Mouse (Mus musculus) liver, embryonic 14.5 days (tissue): ENCODE data around the gene Adam22. TPM values are rescaled to one million over a fixed set of nuclear protein-coding genes. Genes with fewer than 3 reads are reported as not detected.

ENCODE experiments used
- ATAC-seq: fragments of 200-750 bp; cut with Nextera tagmentation; 2 replicates; pipeline ENCODE4 v1.8.0; 2017; ENCODE audit warnings: moderate number of reproducible peaks, mild to moderate bottlenecking, moderate library complexity; ENCODE audit not compliant: insufficient read depth
- DNase-seq, 3 experiments: peaks; one replicate each; pipeline ENCODE4 v3.0.0-alpha.2; 2012 to 2013; ENCODE audit warnings: low read depth in 3 of 3, low spot score in 3 of 3
- H3K27ac ChIP-seq: fragments of 300-500 bp; sonication (generic); 2 replicates; pipeline ENCODE4 v1.5.1; 2014; ENCODE audit warnings: moderate library complexity, mild to moderate bottlenecking, control low read depth, inconsistent platforms
- H3K27me3 ChIP-seq: fragments of 300-500 bp; sonication (generic); 2 replicates; pipeline ENCODE4 v1.6.1; 2014; ENCODE audit warnings: mild to moderate bottlenecking, low read length, moderate library complexity; ENCODE audit not compliant: control insufficient read depth, insufficient read depth
- H3K36me3 ChIP-seq: fragments of 300-500 bp; sonication (generic); replicated peaks from 2 replicates; pipeline ENCODE4 v1.6.1; 2014; ENCODE audit warnings: low read depth; ENCODE audit not compliant: control insufficient read depth, insufficient read depth
- H3K4me1 ChIP-seq, 2 experiments: fragments of 200-500 bp in 1 of 2; fragments of 300-500 bp in 1 of 2; sonication (generic) in 1 of 2; replicated peaks; 2 replicates each; pipeline ENCODE4 v1.6.1; 2012 to 2014; ENCODE audit warnings: antibody characterized with exemption in 1 of 2, inconsistent platforms in 1 of 2, low read length in 1 of 2; ENCODE audit not compliant: control insufficient read depth in 2 of 2, insufficient read depth in 2 of 2
- H3K4me2 ChIP-seq: fragments of 300-500 bp; sonication (generic); 2 replicates; pipeline ENCODE4 v1.6.1; 2014; ENCODE audit warnings: low read depth, mild to moderate bottlenecking, control low read depth, moderate library complexity
- H3K4me3 ChIP-seq, 2 experiments: fragments of 200-500 bp in 1 of 2; fragments of 300-500 bp in 1 of 2; sonication (generic) in 1 of 2; 2 replicates each; pipeline ENCODE4 v1.5.1; 2012 to 2014; ENCODE audit warnings: low read depth in 2 of 2, low read length in 2 of 2, mild to moderate bottlenecking in 2 of 2, control low read depth in 1 of 2, inconsistent platforms in 1 of 2, moderate library complexity in 1 of 2; ENCODE audit not compliant: insufficient read depth in 1 of 2
- H3K9ac ChIP-seq: fragments of 300-500 bp; sonication (generic); replicated peaks from 2 replicates; pipeline ENCODE4 v1.6.1; 2014; ENCODE audit warnings: mild to moderate bottlenecking, control low read depth, moderate library complexity
- H3K9me3 ChIP-seq: fragments of 300-500 bp; sonication (generic); 2 replicates; pipeline ENCODE4 v1.6.1; 2016; ENCODE audit warnings: low read length, mixed read lengths; ENCODE audit not compliant: control insufficient read depth
- CTCF ChIP-seq: IDR thresholded peaks from 2 replicates; pipeline ENCODE4 v1.5.1; 2016; ENCODE audit warnings: antibody characterized with exemption, low read depth, control low read depth
- EP300 ChIP-seq: IDR thresholded peaks from 2 replicates; pipeline ENCODE4 v1.6.1; 2016; ENCODE audit warnings: antibody characterized with exemption, low read depth
- WGBS: fragments of 180-500 bp; shearing (Covaris S2); extraction: QIAGEN DNeasy Blood & Tissue Kit; methylation state at CpG from one replicate; pipeline ENCODE4 v1.1.7; 2014; ENCODE audit not compliant: insufficient replicate concordance; 5-methylcytosine and 5-hydroxymethylcytosine counted together
- polyA plus RNA-seq, 2 experiments: library from polyadenylated mRNA; depleted of rRNA in 1 of 2; stranded (reverse) in 1 of 2; unstranded in 1 of 2; fragments of >200 nt; fragmentation: Nextera tagmentation in 1 of 2; extraction: Ambion mirVana in 1 of 2; gene quantifications; 2 replicates each; pipeline versions ENCODE4 v1.2.1 to v1.2.3; 2012 to 2014

The Adam22 gene
- polyA plus RNA-seq, 2 experiments: 0.13 to 0.25 TPM

GRCm38 (mm10) chr5:8257366-8257765 is 110.6 kb downstream of the Adam22 start:
- ATAC-seq: no peak
- Histone ChIP-seq H3K9me3 (no peaks in the 10 kb centered on the region), H3K27ac (no peak overlapping the region), H3K4me1 (no peaks in the 10 kb centered on the region), H3K27me3 (no peaks in the 10 kb centered on the region), H3K36me3 (no peaks in the 10 kb centered on the region), H3K4me3 (no peak overlapping the region), H3K9ac (no peak overlapping the region), H3K4me2 (no peak overlapping the region)
- DNase-seq: no peak
- 71% methylated on average over 1 of the region's 1 CpGs for WGBS
- TF ChIP-seq EP300 (no peak), CTCF (no peak)

GRCm38 (mm10) chr5:8256487-8256886 is 111.5 kb downstream of the Adam22 start:
- H3K36me3 ChIP-seq: no peaks in the 10 kb centered on the region
- ATAC-seq (no peak), DNase-seq (no peak)
- H3K4me2 ChIP-seq: no peak overlapping the region
- no peaks in the 10 kb centered on the region for H3K4me1 ChIP-seq
- no peaks in the 10 kb centered on the region for H3K27me3 ChIP-seq
- no peaks in the 10 kb centered on the region for H3K9me3 ChIP-seq
- WGBS: 53% methylated on average over 4 of the region's 4 CpGs
- no peak overlapping the region for H3K4me3 ChIP-seq
- TF ChIP-seq CTCF: no peak
- H3K9ac ChIP-seq: no peak overlapping the region
- H3K27ac ChIP-seq: no peak overlapping the region

GRCm38 (mm10) chr5:8244696-8245095 is 123.3 kb downstream of the Adam22 start:
- H3K4me1 ChIP-seq: no peaks in the 10 kb centered on the region
- H3K9me3 ChIP-seq: no peaks in the 10 kb centered on the region
- no peak overlapping the region for H3K27ac ChIP-seq
- no peaks in the 10 kb centered on the region for H3K27me3 ChIP-seq
- no peak for TF ChIP-seq EP300
- TF ChIP-seq CTCF: no peak
- H3K4me2 ChIP-seq: no peak overlapping the region
- 66% methylated on average over 7 of the region's 7 CpGs for WGBS
- DNase-seq (no peak), ATAC-seq (no peak)
- H3K36me3 ChIP-seq: no peaks in the 10 kb centered on the region
- H3K4me3 ChIP-seq: no peak overlapping the region
- H3K9ac ChIP-seq: no peak overlapping the region

GRCm38 (mm10) chr5:8243064-8243615 is 124.8 kb downstream of the Adam22 start:
- no peaks in the 10 kb centered on the region for H3K9me3 ChIP-seq
- H3K9ac ChIP-seq: no peak overlapping the region
- H3K27me3 ChIP-seq: no peaks in the 10 kb centered on the region
- H3K36me3 ChIP-seq: no peaks in the 10 kb centered on the region
- no peak overlapping the region for H3K4me3 ChIP-seq
- ATAC-seq (no peak), DNase-seq (no peak)
- H3K4me1 ChIP-seq: no peaks in the 10 kb centered on the region
- 40% methylated on average over 4 of the region's 4 CpGs for WGBS
- TF ChIP-seq EP300 (no peak), CTCF (no peak)
- no peak overlapping the region for H3K4me2 ChIP-seq
- no peak overlapping the region for H3K27ac ChIP-seq

- no peaks in the 10 kb centered on the region for H3K9me3 ChIP-seq
- H3K4me3 ChIP-seq: no peak overlapping the region
- no peaks in the 10 kb centered on the region for H3K36me3 ChIP-seq
- H3K27me3 ChIP-seq: no peaks in the 10 kb centered on the region
- no peak overlapping the region for H3K4me2 ChIP-seq
- 66% methylated on average over 1 of the region's 1 CpGs for WGBS
- H3K4me1 ChIP-seq: no peaks in the 10 kb centered on the region
- no peak for TF ChIP-seq EP300
- no peak for TF ChIP-seq CTCF
- DNase-seq (no peak), ATAC-seq (no peak)
- H3K27ac ChIP-seq: no peak overlapping the region
- H3K9ac ChIP-seq: no peak overlapping the region
These were observed 125.3 kb downstream of the Adam22 start for GRCm38 (mm10) chr5:8242660-8243059.
